Mouse (Mus musculus): Measurements from ENCODE around the gene Elf5.

Gene Elf5

DNA sequence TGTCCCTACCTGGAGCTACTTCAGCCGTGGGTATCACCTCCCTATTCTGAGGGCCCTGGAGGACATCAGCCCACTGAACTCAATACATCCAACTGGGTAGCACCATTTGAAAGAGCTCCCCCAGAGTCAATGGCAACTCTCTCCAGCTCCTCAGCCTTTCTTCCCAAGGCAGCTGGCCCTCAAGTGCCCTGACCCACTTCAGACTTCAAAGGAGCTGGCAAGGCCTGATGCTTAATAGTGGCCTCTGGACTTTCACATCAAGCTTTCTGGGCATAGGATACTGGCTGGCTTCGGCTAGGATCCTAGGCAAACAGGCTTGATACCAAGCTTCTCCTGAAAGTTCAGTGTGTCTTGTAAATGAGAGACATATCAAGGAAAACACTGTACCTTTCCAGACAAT is 23.6 kb downstream of the Elf5 start:
- no peak for DNase-seq (ENCODE audit: low read depth, low spot score)

DNA sequence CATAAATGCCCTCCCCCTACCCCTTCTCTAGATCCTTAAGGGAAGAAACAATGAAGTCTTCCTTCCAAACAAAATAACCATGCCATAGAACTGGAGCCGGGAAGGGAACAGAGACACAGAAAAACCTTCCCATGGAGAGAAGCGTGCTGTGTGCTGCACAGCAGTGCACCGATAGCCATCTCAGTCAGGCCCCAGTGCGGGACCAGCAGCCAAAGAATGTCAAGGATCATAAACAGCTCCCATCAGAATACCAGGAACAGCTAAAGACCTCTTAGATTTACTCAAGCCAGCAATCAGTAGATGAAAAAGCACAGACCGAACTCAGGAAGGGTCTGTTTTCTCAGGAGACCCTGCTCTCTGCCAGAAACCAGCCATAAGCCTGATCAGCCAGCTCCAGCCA is 25.0 kb downstream of the Elf5 start:
- DNase-seq (ENCODE audit: low read depth, low spot score) = no peak

DNA sequence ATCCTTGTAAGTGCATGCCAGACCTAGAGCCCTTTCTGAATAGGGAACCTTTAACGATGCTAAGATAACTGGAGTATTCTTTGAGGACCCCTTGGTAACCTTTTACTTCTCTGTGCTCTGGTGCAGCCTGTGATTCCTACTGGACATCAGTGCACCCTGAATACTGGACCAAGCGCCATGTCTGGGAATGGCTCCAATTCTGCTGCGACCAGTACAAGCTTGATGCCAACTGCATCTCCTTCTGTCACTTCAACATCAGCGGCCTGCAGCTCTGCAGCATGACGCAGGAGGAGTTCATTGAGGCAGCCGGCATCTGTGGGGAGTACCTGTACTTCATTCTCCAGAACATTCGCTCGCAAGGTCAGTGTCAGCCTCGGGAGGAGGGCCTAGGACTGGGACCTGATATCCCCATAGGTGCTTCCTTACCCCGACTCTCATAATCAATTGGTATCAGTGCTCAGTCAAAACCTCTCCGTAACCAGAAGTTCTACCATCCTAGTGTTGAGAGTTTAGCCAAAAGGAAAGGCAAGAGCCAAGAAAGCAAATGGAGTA is 27.7 kb downstream of the Elf5 start:
- DNase-seq (ENCODE audit: low read depth, low spot score) = no peak

DNA sequence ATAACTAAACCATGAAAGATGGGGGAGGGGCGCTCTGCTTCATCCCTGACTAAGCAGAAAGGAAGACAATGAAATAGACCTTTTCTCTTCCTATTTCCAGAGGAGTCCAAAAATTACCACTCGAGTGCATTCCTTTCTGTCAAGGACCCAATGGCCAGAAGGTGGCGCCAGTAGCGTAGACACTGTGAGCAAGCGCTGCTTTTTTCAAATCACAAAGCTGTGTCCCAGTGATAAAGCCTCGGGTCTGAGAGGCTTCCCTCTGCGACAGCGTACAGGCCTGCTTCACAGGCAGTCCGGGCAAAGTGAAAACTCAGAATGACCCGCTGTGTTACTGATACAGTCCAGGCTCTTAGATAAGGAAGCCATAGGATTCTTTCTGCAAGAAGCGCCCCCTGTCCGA is 28.2 kb downstream of the Elf5 start:
- peak; percentile 74 for DNase-seq (ENCODE audit: low read depth, low spot score)

DNA sequence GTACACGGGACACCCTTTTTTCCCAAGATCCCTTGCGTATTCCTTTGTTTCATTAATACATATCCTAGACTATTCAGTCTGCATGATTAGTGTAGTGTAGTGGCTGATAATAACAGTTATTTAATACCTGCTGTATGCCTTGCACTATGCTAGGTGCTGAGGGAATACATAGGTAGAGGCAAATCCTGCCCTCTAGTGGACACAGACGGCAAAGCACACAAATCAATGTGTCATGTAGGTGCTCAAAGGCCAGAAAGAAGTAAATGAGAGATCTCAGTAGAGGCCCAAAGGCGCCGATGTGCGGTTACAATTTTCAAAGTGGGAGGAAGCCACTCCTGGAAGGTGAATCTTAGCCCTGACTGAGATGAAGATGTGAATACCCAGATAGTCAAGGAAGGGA is 34.3 kb downstream of the Elf5 start:
- peak; percentile 17 for DNase-seq (ENCODE audit: low read depth, low spot score)

DNA sequence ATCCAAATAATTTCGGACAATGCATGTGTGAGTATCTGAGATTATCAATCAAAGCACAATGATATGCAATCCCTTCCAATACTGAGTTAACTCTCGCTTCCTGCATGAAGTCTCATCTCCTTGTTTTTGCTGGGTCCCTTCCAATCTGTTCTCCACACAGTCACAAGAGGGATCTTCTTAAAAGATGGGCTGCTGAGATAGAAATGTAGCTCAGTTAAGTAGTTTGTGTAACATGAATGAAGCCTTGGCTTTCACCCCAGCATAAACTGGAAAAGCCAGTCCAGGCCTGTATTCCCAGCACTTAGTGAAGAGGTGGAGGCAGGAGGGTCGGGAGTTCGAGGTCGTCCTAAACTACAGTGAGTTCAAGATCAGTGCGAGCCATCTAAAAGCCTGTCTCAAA is 34.8 kb downstream of the Elf5 start:
- DNase-seq (ENCODE audit: low read depth, low spot score) = no peak

DNA sequence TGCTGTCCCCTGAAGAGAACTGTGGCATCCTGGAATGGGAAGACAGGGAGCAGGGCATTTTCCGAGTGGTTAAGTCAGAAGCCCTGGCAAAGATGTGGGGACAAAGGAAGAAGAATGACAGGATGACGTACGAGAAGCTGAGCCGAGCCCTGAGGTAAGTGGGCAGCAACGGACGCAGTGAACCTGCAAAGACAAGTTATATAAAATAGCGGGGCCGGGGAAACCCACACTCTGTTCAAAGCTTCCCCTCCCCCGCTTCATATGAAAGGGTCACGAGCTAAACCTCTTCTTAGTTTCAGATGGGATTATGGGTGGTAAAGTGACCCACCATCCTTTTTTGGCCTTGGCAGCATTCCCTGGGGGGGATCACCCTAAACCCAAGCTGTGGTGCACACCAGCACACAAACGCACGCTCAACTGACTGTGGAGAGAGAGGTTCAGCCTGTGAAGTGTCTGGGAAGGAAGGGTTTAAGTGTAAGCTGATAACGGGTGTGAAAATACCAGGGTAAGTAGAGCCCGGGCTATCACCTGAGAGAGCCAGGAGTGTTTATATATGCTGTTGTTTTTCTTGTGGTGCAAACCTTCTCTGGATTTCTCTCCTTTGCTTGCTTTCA is 37.6 kb downstream of the Elf5 start:
- no peak for DNase-seq (ENCODE audit: low read depth, low spot score)

DNA sequence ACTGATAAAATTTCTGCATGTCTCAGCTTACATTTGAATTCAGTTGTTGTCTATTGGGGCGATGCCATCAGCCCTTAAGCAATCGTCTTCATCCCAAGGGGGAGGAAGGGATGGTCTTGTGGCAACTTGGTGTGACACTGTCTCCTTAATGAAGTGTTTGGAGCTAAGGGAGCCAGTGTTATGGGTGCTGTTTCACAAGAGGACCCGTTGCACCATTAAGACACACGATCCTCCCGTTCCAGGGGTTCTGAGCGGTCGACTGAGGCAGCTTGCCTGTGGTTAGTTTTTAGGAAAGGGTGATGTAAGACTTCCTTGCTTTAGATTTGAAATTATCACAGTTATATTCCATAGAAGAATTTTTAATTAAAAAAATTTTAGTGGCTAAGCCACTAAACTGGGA is 38.3 kb downstream of the Elf5 start:
- DNase-seq (ENCODE audit: low read depth, low spot score) = no peak

DNA sequence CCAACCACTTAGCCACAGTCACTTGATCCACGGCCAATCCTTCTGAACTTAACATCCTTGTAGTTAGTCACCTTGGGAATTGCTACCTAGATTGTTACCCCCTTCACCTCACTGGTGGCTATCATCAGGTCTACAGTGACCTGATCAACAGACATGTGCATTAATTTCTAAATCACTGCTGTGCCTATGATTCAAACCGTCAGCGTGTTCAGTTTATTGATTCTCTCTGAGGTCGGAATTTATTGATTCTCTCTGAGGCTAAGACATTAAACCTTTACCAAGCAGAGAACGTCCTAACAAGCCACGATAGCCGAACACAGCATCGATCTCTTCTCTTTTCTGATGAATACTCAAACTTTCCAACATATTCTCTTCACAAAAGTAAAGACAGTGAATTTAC is 38.8 kb downstream of the Elf5 start:
- DNase-seq (ENCODE audit: low read depth, low spot score) = no peak

DNA sequence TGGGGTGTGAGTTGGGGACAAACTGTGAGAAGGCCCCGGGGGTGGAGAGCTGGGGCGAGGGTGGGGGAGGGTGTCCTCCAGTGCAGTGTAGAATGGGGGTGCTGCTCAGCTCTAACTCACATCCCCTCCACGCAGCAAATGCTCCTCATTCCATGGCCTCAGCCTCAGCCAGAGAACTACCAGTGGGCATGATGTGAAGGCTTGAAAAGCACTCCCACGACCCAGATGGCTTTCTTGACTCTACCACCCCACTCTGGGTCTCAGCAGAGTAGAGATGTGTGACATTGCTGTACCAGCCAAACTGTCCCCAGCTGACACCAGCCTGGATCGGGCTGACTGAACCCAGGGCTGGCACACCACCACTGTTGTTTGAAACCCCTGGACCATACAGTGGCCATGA is 41.1 kb downstream of the Elf5 start:
- no peak for DNase-seq (ENCODE audit: low read depth, low spot score)

DNA sequence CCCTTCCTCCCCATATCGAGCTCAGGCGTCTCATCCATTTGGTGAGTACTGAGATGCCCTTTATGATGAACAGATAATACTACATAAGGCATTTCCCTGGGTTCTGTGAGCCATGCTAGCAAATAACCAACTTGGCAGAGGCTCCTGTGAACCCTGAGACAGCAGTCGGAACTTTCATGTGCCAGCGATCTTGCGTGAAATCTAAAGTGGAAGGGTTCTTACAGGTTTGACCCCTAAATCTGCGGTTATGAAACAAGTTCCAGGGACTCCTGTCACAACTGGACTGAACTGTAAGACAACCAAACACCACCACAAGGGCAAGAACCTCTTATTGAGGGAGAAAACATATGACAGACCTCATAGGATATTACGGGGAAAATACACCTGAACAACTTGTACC is 44.3 kb downstream of the Elf5 start:
- no peak for DNase-seq (ENCODE audit: low read depth, low spot score)

DNA sequence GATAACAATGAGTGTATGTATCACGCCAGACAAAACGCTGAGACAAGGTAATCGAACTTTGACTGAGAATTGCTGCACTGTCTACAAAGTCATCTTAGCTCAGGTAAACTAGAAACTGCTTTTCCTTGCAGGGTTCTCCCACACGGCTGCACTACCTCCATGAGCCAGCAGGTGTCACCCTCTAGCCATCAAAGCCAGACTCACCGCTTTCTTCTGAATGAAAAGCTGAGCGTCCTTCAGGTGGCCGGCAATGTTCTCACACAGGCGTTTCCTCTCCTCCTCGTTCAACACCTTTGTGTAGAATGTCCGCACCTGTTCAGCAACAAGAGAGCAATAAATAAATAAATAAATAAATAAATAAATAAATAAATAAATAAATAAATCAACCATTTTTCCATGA is 45.2 kb downstream of the Elf5 start:
- peak; percentile 68 for DNase-seq (ENCODE audit: low read depth, low spot score)

DNA sequence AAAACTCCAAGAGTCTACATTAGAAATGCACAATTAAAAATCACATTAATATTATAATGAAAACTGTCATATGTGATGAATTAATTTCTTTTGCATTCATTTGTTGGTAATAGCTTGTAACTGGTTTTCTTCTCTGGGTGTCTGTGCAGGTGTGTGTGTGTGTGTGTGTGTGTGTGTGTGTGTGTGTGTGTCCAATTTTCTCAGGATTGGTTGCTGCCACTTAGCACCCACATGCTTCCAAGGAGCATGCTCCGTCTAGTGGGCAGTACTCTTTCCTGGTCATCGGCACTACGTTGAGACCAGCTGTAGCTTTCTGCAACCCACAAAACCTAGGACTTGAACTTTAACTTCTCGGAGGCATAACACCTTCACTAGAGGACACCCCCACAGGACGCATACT is 45.6 kb downstream of the Elf5 start:
- DNase-seq (ENCODE audit: low read depth, low spot score) = no peak

DNA sequence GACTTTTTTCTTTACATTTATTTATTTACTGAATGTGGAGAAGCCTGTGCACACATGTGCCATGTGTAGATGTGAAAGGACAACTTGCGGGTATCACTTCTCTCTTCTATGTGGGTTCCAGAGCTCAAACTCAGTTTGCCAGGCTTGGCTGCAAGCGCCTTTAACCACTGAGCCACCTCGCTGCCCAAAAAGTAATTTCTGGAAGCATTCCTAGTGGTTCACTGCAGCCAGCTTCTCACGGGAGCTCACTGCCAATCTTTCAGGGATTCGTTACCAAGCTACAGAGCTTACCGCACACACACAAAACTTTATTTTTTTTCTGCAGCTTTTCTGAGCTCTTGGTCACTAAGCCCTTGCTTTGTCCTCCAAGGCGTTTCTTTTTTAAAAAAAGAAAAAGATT is 46.1 kb downstream of the Elf5 start:
- DNase-seq (ENCODE audit: low read depth, low spot score) = no peak

DNA sequence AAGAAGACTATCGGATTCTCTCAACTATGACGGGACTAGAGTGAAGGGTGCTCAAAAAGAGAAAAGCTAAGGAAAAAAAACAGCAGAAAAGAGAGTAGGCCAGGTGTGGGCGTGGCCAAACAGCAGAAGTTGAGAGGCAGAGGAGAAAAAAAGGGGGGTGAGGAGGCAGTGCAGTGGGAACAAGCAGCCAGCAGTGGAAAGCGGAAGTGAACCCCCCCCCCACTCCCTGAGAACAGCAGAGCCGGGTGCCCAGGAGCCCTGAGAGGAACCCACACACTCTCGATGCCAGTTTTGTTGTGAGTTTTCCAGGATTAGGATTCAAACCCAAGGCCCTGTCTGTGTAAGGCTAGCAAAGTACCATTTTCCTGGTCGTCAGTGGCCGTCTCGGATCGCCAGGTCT is 47.6 kb downstream of the Elf5 start:
- DNase-seq (ENCODE audit: low read depth, low spot score) = no peak

DNA sequence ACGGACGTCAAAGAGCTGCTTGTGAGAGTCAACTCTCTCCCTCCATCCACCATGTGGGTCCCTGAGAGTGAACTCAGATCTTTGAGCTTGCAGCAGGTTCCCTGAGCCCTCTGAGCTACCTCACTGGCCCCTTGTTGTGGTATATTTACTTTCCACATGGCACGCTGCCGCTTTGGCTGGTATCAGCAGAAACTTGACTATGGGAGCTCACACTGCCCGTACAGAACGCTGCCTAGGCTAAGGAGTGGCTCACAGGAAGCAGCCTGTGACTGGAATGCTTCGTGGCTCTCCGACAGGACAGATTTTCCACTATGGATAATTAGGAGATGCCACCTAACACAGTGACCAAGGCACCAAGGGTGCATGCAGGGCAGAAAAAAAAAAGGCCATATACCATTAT is 49.7 kb downstream of the Elf5 start:
- DNase-seq (ENCODE audit: low read depth, low spot score) = no peak

DNA sequence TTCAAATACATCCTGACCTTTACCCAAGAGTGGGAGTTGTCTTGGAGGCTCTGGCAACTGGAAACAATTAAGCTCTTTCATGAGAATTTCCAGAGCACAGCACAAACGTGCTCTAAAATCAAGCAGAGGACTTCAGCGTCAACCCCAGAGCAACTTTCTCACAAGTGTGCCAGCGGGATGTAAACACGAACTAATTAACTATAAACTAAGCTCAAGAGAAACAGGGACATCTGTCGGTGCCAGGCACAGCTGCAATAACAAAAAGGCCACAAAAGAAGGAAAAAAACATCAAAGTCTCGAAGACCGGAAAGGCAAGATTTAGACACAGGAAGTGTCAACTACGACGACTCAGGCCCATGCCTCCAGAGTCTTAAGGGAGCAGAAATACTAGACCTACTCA is 50.3 kb downstream of the Elf5 start:
- DNase-seq (ENCODE audit: low read depth, low spot score) = no peak

DNA sequence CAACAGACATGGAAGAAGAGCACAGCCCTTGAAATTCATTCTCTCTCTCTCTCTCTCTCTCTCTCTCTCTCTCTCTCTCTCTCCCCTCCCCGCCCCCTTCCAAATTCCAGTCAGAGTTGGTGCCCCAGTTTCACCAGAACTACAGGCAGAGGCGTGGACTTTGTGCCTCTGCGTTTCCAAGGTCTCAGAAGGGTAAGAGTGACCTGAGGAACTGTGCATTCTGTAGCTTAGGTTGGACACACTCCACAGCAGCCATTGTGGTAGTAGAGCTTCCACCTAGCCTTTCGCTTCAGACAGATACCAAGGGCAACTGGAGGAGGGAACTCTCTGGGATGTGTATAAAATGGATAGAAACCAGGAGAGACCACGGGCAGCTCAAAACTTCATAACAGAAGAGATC is 51.3 kb downstream of the Elf5 start:
- DNase-seq (ENCODE audit: low read depth, low spot score) = no peak

DNA sequence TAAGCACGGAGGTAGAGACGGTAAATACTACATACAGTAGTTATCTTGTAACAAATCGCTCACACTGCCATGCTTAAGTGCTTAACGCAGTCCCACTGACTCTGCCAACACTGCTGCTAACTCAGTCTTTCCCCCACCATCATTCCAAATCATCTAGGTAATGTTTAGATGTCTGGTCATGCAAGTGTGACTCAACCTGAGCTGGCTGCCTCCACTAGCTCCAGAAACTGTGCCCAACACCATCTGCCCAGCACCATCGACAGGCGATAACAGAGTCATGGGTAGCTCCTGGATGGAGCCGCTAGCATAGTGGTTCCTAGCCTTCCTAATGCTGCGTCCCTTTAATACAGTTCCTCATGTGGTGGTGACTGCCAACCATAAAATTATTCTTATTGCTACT is 53.0 kb downstream of the Elf5 start:
- no peak for DNase-seq (ENCODE audit: low read depth, low spot score)

DNA sequence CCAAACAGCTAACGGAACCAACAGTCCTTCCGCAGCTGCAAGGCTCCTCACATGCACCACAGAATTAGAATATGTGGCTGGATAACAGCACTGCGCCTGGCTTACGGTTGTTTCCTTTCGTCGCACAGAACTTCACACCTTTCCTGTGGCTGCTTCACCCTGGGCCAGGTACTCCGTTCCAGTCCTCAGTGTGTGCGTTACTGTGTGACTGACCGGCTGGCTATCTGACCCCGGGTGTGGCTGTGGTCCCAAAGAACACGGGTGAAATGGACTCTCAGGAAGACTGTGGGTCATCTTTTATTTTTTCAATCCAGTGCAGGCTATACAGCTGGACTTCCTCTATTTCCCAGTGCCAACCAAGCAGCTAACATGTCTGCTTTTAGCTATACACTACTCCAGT is 53.9 kb downstream of the Elf5 start:
- no peak for DNase-seq (ENCODE audit: low read depth, low spot score)

DNA sequence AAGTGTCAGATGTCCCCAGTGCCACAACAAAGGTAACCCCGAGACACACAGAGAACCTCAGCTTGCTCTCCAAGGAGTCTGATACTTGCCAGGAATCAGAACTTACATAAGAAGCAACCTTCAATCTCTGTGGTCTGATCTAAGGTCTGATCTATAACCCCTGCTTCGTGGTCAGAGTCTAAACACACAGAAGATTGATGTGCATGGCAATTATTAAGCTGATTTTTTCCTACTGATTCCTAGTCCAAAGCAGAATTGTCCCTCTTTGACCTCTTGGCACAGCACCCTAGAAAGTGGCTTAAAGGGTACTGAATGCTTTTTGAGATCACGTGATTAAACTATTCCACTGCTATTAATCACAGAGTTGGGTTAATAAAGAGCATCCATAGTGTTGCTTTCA is 54.8 kb downstream of the Elf5 start:
- no peak for DNase-seq (ENCODE audit: low read depth, low spot score)

DNA sequence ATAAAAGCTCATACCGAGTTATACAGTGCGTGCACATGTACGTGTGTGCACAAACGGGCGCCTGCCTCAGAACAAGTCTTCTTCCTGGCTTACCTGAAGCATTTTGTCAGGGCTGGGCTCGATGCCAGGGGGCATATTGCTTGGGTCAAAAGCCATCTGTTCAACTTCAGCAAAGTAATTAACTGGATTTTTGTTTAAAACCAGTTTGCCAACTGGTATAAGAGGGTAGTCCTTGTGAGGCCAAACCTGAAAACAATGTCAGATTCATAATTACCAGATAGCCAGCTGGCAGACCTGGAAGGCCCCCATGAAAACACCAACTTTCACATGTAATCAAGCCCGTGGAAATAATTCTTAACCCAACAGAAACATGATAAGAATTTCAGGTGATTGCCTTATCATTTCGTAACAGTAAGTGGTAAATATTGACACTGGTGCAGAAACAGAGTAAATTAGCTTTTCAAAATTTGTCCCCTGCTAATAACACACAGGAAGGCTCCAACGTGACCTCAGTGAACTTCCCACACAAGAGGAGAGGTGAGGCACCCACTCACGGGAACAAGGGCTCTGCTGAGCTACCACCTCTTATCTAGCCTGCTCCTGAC is 55.6 kb downstream of the Elf5 start:
- no peak for DNase-seq (ENCODE audit: low read depth, low spot score)

DNA sequence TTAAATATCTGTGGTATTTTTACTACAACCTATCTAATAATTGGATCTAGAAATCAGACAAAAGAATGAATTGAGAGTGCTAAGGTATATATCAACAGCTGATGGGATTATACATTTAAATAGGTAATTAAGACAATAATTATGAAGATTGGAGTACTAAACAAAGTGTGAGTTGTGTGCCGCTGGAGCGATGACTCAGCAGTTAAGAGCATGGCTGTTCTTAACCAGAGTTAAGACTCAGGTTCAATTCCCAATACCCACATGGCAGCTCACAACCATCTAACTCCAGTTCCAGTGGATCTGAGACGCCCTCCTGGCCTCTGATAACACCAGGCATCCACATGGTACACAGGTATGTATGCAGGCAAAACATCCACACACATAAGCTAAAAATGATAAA is 61.9 kb downstream of the Elf5 start:
- DNase-seq (ENCODE audit: low read depth, low spot score) = no peak

DNA sequence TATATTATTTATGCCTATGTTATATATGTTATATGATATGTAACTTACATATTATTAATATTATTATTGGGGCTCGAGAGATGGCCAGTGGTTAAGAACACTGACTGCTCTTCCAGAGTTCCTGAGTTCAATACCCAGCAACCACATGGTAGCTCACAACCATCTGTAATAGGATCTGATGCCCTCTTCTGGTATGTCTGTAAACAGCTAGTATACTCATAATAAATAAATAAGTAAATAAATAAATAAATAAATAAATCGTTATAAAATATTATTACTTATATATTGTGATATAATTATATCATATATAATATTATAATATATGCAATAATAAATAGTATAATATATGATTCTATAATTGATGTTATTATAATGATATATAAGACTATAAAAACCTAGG is 64.7 kb downstream of the Elf5 start:
- DNase-seq (ENCODE audit: low read depth, low spot score) = no peak

Measured in embryo, embryonic 11.5 days (tissue).